Mouse (Mus musculus) megakaryocyte, embryonic 14.5 days (primary cell): ENCODE measurements around the gene Tnrc6b.

Experiments
- FLI1 ChIP-seq: IDR thresholded peaks from 2 replicates; pipeline ENCODE4 v1.6.1; 2012; ENCODE audit warnings: low read length, inconsistent platforms, mixed read lengths
- GATA1 ChIP-seq: IDR thresholded peaks from 3 replicates; pipeline ENCODE4 v1.6.1; 2012; ENCODE audit warnings: mixed read lengths, low read length, inconsistent platforms, borderline replicate concordance

GRCm38 (mm10) chr15:80930048-80930571 is 219.0 kb downstream of the Tnrc6b start:
- TF ChIP-seq GATA1 (no peak), FLI1 (no peak)
